Mouse (Mus musculus) ES-E14 (cell line): ENCODE results near the gene Ggt1.

Experiments
- CHD2 ChIP-seq: IDR thresholded peaks from 2 replicates; pipeline ENCODE4 v1.6.1; 2014; ENCODE audit warnings: mild to moderate bottlenecking, low read depth, low read length, inconsistent platforms
- MAFK ChIP-seq: IDR thresholded peaks from 2 replicates; pipeline ENCODE4 v1.6.1; 2014; ENCODE audit warnings: mild to moderate bottlenecking, low read depth, low read length, inconsistent platforms; ENCODE audit not compliant: insufficient read depth

DNA sequence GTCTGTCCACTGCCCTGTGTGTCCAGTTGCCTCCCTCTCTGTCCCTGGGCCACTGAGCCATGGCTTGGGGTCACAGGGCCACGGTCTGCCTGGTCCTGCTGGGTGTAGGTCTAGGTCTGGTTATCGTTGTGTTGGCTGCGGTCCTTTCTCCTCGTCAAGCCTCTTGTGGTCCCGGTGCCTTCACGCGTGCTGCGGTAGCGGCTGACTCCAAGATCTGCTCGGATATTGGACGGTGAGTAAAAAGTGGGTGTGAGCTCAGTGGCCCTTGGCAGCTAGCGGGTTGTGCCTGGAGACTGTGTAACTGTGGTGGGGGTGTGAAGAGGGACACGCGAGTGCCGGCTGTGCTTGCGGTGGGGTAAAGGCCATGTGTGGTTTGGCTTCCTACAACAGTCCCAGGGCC lies 28.2 kb downstream of the Ggt1 start:
- TF ChIP-seq CHD2 (no peak), MAFK (no peak)
